Mouse (Mus musculus): ENCODE data around the gene Sec22b. TPM values are rescaled to one million over a fixed set of nuclear protein-coding genes. Genes with fewer than 3 reads are reported as not detected.

Gene Sec22b
- total and polyA plus RNA-seq, 2 experiments: 26.3 to 35.3 TPM

DNA sequence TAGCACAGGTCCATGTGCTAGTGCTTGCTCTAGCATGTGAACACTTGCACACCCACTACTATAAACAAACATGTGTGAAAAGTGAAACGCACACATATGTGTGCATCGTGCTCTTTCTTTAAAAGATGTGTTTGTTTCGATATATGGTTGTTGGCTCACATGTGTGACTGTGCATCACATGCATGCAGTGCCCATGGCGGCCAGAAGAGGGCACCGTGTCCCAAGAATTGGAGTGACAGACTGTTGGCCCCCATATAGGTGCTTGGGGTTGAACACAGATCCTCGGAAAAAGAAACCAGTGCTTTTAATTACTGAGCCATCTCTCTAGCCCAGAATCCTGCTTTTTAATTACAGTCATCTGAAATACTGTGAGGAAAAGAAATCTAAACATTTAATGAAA, 6.3 kb upstream of the Sec22b start:
- Histone ChIP-seq H3K79me2 (ENCODE audit: control insufficient read depth, insufficient read depth, low read length) (no peaks in the 10 kb centered on the region), H3K4me1 (ENCODE audit: control insufficient read depth, insufficient read depth, low read length) (no peaks in the 10 kb centered on the region), H3K4me3 (ENCODE audit: insufficient read depth, low read depth, low read length) (no peak overlapping the region), H3K9ac (ENCODE audit: low read depth, low read length) (no peak overlapping the region), H3K36me3 (ENCODE audit: control insufficient read depth, insufficient read depth, low read length) (no peaks in the 10 kb centered on the region), H3K27me3 (ENCODE audit: control insufficient read depth, insufficient read depth, low read length) (no peaks in the 10 kb centered on the region), H3K27ac (replicated peaks; ENCODE audit: insufficient read depth, low read depth, low read length) (no peak overlapping the region)
- 54% methylated on average over 6 of the region's 6 CpGs for WGBS
- no peak for DNase-seq (ENCODE audit: extremely low read depth, low read depth, low spot score)
- TF ChIP-seq POLR2A (IDR thresholded peaks at IDR 0.05; ENCODE audit: extremely low read depth, insufficient read depth, low read length) (no peak), CTCF (IDR thresholded peaks at IDR 0.05; ENCODE audit: low read depth, low read length) (peak; percentile 89)

DNA sequence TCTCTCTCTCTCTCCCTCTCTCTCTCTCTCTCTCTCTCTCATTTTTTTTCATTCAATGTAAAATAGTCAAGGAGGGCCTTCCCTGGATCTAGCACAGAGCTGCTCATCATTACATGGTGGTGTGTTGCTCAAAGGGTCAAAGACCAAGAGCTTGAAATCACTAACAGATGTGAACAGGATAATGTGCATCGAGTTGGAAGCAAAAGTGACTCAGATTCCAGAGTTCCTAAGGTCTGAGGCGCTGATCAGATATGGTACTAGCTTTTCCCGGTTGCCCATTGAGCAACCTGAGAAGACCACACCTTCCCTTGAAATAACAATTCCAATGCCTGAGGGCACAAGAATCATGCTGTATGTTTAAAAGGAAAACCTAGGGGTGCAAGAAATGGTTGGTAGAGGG, 2.6 kb upstream of the Sec22b start:
- peaks cover 7% of the 10 kb centered on the region for H3K4me1 ChIP-seq (ENCODE audit: control insufficient read depth, insufficient read depth, low read length)
- H3K27me3 ChIP-seq (ENCODE audit: control insufficient read depth, insufficient read depth, low read length): no peaks in the 10 kb centered on the region
- H3K36me3 ChIP-seq (ENCODE audit: control insufficient read depth, insufficient read depth, low read length): no peaks in the 10 kb centered on the region
- no peak overlapping the region for H3K27ac ChIP-seq (replicated peaks; ENCODE audit: insufficient read depth, low read depth, low read length)
- DNase-seq (ENCODE audit: extremely low read depth, low read depth, low spot score): no peak
- TF ChIP-seq POLR2A (IDR thresholded peaks at IDR 0.05; ENCODE audit: extremely low read depth, insufficient read depth, low read length) (no peak), CTCF (IDR thresholded peaks at IDR 0.05; ENCODE audit: low read depth, low read length) (no peak)
- no peak overlapping the region for H3K4me3 ChIP-seq (ENCODE audit: insufficient read depth, low read depth, low read length)
- peaks cover 12% of the 10 kb centered on the region for H3K79me2 ChIP-seq (ENCODE audit: control insufficient read depth, insufficient read depth, low read length)
- WGBS: 57% methylated on average over 3 of the region's 3 CpGs
- no peak overlapping the region for H3K9ac ChIP-seq (ENCODE audit: low read depth, low read length)

GRCm38 (mm10) chr3:97901586-97901985, 596 bp downstream of the Sec22b start:
- H3K4me3 ChIP-seq (ENCODE audit: insufficient read depth, low read depth, low read length): peak overlapping the region; percentile 100
- H3K27ac ChIP-seq (replicated peaks; ENCODE audit: insufficient read depth, low read depth, low read length): peak overlapping the region; percentile 94
- WGBS: 2% methylated on average over 5 of the region's 5 CpGs

GRCm38 (mm10) chr3:97909737-97910136, 8.7 kb downstream of the Sec22b start:
- no peak overlapping the region for H3K4me3 ChIP-seq (ENCODE audit: insufficient read depth, low read depth, low read length)
- H3K27ac ChIP-seq (replicated peaks; ENCODE audit: insufficient read depth, low read depth, low read length): no peak overlapping the region
- 88% methylated on average over 2 of the region's 2 CpGs for WGBS
- peaks cover 14% of the 10 kb centered on the region; the same call in 1 of the 2 replicates for H3K79me2 ChIP-seq (ENCODE audit: control insufficient read depth, insufficient read depth, low read length)
- DNase-seq (ENCODE audit: extremely low read depth, low read depth, low spot score): no peak
- H3K9ac ChIP-seq (ENCODE audit: low read depth, low read length): no peak overlapping the region
- TF ChIP-seq POLR2A (IDR thresholded peaks at IDR 0.05; ENCODE audit: extremely low read depth, insufficient read depth, low read length) (no peak), CTCF (IDR thresholded peaks at IDR 0.05; ENCODE audit: low read depth, low read length) (no peak)
- peaks cover 31% of the 10 kb centered on the region for H3K36me3 ChIP-seq (ENCODE audit: control insufficient read depth, insufficient read depth, low read length)
- H3K4me1 ChIP-seq (ENCODE audit: control insufficient read depth, insufficient read depth, low read length): no peaks in the 10 kb centered on the region
- H3K27me3 ChIP-seq (ENCODE audit: control insufficient read depth, insufficient read depth, low read length): no peaks in the 10 kb centered on the region

More at GRCm38 (mm10) chr3:97901586-97901985, 596 bp downstream of the Sec22b start:
- Histone ChIP-seq H3K36me3 (ENCODE audit: control insufficient read depth, insufficient read depth, low read length) (0 out of 2 replicates have a peak, but pooled peaks cover 2% of the 10 kb centered on the region), H3K27me3 (ENCODE audit: control insufficient read depth, insufficient read depth, low read length) (no peaks in the 10 kb centered on the region), H3K4me1 (ENCODE audit: control insufficient read depth, insufficient read depth, low read length) (peaks cover 12% of the 10 kb centered on the region), H3K79me2 (ENCODE audit: control insufficient read depth, insufficient read depth, low read length) (peaks cover 21% of the 10 kb centered on the region), H3K9ac (ENCODE audit: low read depth, low read length) (peak overlapping the region; percentile 100)
- DNase-seq (ENCODE audit: extremely low read depth, low read depth, low spot score): peak; percentile 73
- no peak for TF ChIP-seq POLR2A (IDR thresholded peaks at IDR 0.05; ENCODE audit: extremely low read depth, insufficient read depth, low read length)
- TF ChIP-seq CTCF (IDR thresholded peaks at IDR 0.05; ENCODE audit: low read depth, low read length): no peak

DNA sequence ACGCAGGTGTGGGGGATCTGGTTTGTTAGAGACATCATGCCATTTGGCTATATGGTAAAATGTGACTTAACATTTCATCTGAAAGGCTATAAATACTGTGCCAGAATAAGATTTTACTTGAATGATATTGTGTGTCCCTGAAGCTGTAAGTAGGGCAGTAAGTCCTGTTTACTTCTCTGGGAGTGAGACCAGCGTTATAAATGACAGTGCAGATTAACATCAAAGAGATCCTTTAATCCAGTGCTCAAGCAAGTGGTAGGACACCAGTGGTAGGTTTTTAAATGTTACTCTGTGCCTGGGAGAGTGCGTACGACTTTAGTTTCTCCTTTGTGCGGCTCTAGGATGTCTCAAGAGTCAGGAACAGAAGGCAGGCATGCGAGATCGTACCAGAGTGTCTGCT, 10.1 kb downstream of the Sec22b start:
- Histone ChIP-seq H3K27ac (replicated peaks; ENCODE audit: insufficient read depth, low read depth, low read length) (no peak overlapping the region), H3K9ac (ENCODE audit: low read depth, low read length) (no peak overlapping the region), H3K27me3 (ENCODE audit: control insufficient read depth, insufficient read depth, low read length) (no peaks in the 10 kb centered on the region), H3K36me3 (ENCODE audit: control insufficient read depth, insufficient read depth, low read length) (peaks cover 43% of the 10 kb centered on the region), H3K79me2 (ENCODE audit: control insufficient read depth, insufficient read depth, low read length) (peaks cover 13% of the 10 kb centered on the region; the same call in 1 of the 2 replicates), H3K4me1 (ENCODE audit: control insufficient read depth, insufficient read depth, low read length) (no peaks in the 10 kb centered on the region), H3K4me3 (ENCODE audit: insufficient read depth, low read depth, low read length) (no peak overlapping the region)
- 86% methylated on average over 7 of the region's 7 CpGs for WGBS
- no peak for TF ChIP-seq CTCF (IDR thresholded peaks at IDR 0.05; ENCODE audit: low read depth, low read length)
- DNase-seq (ENCODE audit: extremely low read depth, low read depth, low spot score): no peak

DNA sequence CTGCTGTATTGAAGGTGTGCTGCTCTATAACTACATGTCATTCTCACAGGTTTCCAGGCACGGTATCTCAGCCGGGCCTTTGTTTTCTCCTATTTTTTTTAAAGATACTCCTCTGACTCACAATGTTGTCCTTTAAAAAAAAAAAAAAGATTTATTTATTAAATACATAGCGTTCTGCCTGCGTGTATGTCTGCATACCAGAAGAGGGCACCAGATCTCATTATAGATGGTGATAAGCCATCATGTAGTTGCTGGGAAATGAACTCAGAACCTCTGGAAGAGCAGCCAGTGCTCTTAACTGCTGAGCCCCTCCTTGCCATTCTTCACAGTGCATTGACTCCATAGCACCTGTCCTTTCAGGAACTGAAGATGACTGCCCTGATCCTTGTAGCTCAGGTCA, 14.1 kb downstream of the Sec22b start:
- Histone ChIP-seq H3K27me3 (ENCODE audit: control insufficient read depth, insufficient read depth, low read length) (no peaks in the 10 kb centered on the region), H3K36me3 (ENCODE audit: control insufficient read depth, insufficient read depth, low read length) (peaks cover 43% of the 10 kb centered on the region), H3K27ac (replicated peaks; ENCODE audit: insufficient read depth, low read depth, low read length) (no peak overlapping the region), H3K79me2 (ENCODE audit: control insufficient read depth, insufficient read depth, low read length) (no peaks in the 10 kb centered on the region; the same call in 1 of the 2 replicates), H3K4me1 (ENCODE audit: control insufficient read depth, insufficient read depth, low read length) (no peaks in the 10 kb centered on the region), H3K4me3 (ENCODE audit: insufficient read depth, low read depth, low read length) (no peak overlapping the region), H3K9ac (ENCODE audit: low read depth, low read length) (no peak overlapping the region)
- 80% methylated on average over 4 of the region's 4 CpGs for WGBS
- TF ChIP-seq POLR2A (IDR thresholded peaks at IDR 0.05; ENCODE audit: extremely low read depth, insufficient read depth, low read length) (no peak), CTCF (IDR thresholded peaks at IDR 0.05; ENCODE audit: low read depth, low read length) (no peak)
- no peak for DNase-seq (ENCODE audit: extremely low read depth, low read depth, low spot score)

Measured in liver, adult 2 months (tissue).